Mouse (Mus musculus) heart, embryonic 11.5 days (tissue): Measurements from ENCODE around the gene Atp1a3. TPM values are rescaled to one million over a fixed set of nuclear protein-coding genes. Genes with fewer than 3 reads are reported as not detected.

Experiments
- ATAC-seq: fragments of 200-750 bp; cut with Nextera tagmentation; replicated peaks from 2 replicates; pipeline ENCODE4 v1.8.0; 2017; ENCODE audit warnings: moderate library complexity; ENCODE audit not compliant: insufficient number of reproducible peaks, low FRiP score, low TSS enrichment
- H3K27ac ChIP-seq: fragments of 300-500 bp; sonication (generic); 2 replicates; pipeline ENCODE4 v1.5.1; 2014; ENCODE audit warnings: mild to moderate bottlenecking, low read depth, low read length
- H3K27me3 ChIP-seq: fragments of 300-500 bp; sonication (generic); 2 replicates; pipeline ENCODE4 v1.6.1; 2014; ENCODE audit warnings: mild to moderate bottlenecking, low read length, mixed read lengths; ENCODE audit not compliant: control insufficient read depth, insufficient read depth
- H3K36me3 ChIP-seq: fragments of 300-500 bp; sonication (generic); 2 replicates; pipeline ENCODE4 v1.6.1; 2014; ENCODE audit warnings: mild to moderate bottlenecking, low read length, moderate library complexity, mixed read lengths; ENCODE audit not compliant: control insufficient read depth, insufficient read depth
- H3K4me1 ChIP-seq: fragments of 300-500 bp; sonication (generic); 2 replicates; pipeline ENCODE4 v1.6.1; 2014; ENCODE audit warnings: low read length; ENCODE audit not compliant: control insufficient read depth, insufficient read depth
- H3K4me2 ChIP-seq: fragments of 300-500 bp; sonication (generic); 2 replicates; pipeline ENCODE4 v1.6.1; 2014; ENCODE audit warnings: mild to moderate bottlenecking, moderate library complexity
- H3K4me3 ChIP-seq: fragments of 300-500 bp; sonication (generic); 2 replicates; pipeline ENCODE4 v1.5.1; 2014; ENCODE audit warnings: low read depth, low read length
- H3K9ac ChIP-seq: fragments of 300-500 bp; sonication (generic); 2 replicates; pipeline ENCODE4 v1.6.1; 2014; ENCODE audit warnings: mild to moderate bottlenecking, low read depth, low read length, moderate library complexity
- H3K9me3 ChIP-seq: fragments of 300-500 bp; sonication (generic); replicated peaks from 2 replicates; pipeline ENCODE4 v1.6.1; 2016; ENCODE audit warnings: low read length; ENCODE audit not compliant: control insufficient read depth
- WGBS: fragments of 180-500 bp; shearing (Covaris S2); extraction: QIAGEN DNeasy Blood & Tissue Kit; methylation state at CpG from one replicate; pipeline ENCODE4 v1.1.7; 2014; ENCODE audit not compliant: insufficient replicate concordance; 5-methylcytosine and 5-hydroxymethylcytosine counted together
- polyA plus RNA-seq: library from polyadenylated mRNA; unstranded; fragments of >200 nt; fragmentation: Nextera tagmentation; extraction: Ambion mirVana; gene quantifications from 2 replicates; pipeline ENCODE4 v1.2.1, GENCODE M21; 2014

The Atp1a3 gene
- polyA plus RNA-seq, 1 experiment from 2014 or later, result 2.3 TPM

GRCm38 (mm10) chr7:25007609-25008374 lies 2.0 kb upstream of the Atp1a3 start:
- no peaks in the 10 kb centered on the region for H3K9me3 ChIP-seq
- H3K27me3 ChIP-seq, result peaks cover 95% of the 10 kb centered on the region
- H3K36me3 ChIP-seq, result no peaks in the 10 kb centered on the region
- peaks cover 29% of the 10 kb centered on the region for H3K4me1 ChIP-seq
- H3K4me3 ChIP-seq, result no peak overlapping the region
- H3K4me2 ChIP-seq, result no peak overlapping the region
- no peak overlapping the region for H3K27ac ChIP-seq
- no peak overlapping the region for H3K9ac ChIP-seq
- ATAC-seq, result no peak
- 27% methylated on average over 8 of the region's 8 CpGs for WGBS

GRCm38 (mm10) chr7:25006586-25007364 lies 1.0 kb upstream of the Atp1a3 start:
- WGBS, result 75% methylated on average over 12 of the region's 12 CpGs
- Histone ChIP-seq H3K4me3 (no peak overlapping the region), H3K27ac (no peak overlapping the region), H3K36me3 (no peaks in the 10 kb centered on the region), H3K9ac (no peak overlapping the region), H3K9me3 (no peaks in the 10 kb centered on the region), H3K4me1 (peaks cover 29% of the 10 kb centered on the region), H3K27me3 (peaks cover 87% of the 10 kb centered on the region), H3K4me2 (no peak overlapping the region)
- no peak for ATAC-seq

GRCm38 (mm10) chr7:25006171-25006570 lies 413 bp upstream of the Atp1a3 start:
- H3K27me3 ChIP-seq, result peaks cover 81% of the 10 kb centered on the region
- peak overlapping the region; percentile 45; the same call in 1 of the 2 replicates for H3K4me3 ChIP-seq
- 65% methylated on average over 3 of the region's 3 CpGs for WGBS
- no peaks in the 10 kb centered on the region for H3K36me3 ChIP-seq
- H3K9me3 ChIP-seq, result no peaks in the 10 kb centered on the region
- H3K4me1 ChIP-seq, result peaks cover 29% of the 10 kb centered on the region
- H3K27ac ChIP-seq, result no peak overlapping the region
- ATAC-seq, result no peak
- H3K9ac ChIP-seq, result no peak overlapping the region
- peak overlapping the region; percentile 65 for H3K4me2 ChIP-seq

GRCm38 (mm10) chr7:25004806-25005205 lies 952 bp downstream of the Atp1a3 start:
- Histone ChIP-seq H3K27ac (no peak overlapping the region), H3K4me2 (peak overlapping the region; percentile 65), H3K27me3 (peaks cover 67% of the 10 kb centered on the region), H3K4me1 (peaks cover 18% of the 10 kb centered on the region; the same call in 1 of the 2 replicates), H3K36me3 (no peaks in the 10 kb centered on the region), H3K9me3 (no peaks in the 10 kb centered on the region), H3K9ac (no peak overlapping the region), H3K4me3 (peak overlapping the region; percentile 45; the same call in 1 of the 2 replicates)
- ATAC-seq, result no peak
- WGBS, result 39% methylated on average over 7 of the region's 9 CpGs

- Histone ChIP-seq H3K4me3 (no peak overlapping the region), H3K4me2 (no peak overlapping the region), H3K9ac (no peak overlapping the region), H3K36me3 (no peaks in the 10 kb centered on the region), H3K27me3 (peaks cover 58% of the 10 kb centered on the region), H3K4me1 (peaks cover 12% of the 10 kb centered on the region; the same call in 1 of the 2 replicates), H3K9me3 (no peaks in the 10 kb centered on the region), H3K27ac (no peak overlapping the region)
- no peak for ATAC-seq
- WGBS, result 80% methylated on average over 8 of the region's 8 CpGs
Observed at GRCm38 (mm10) chr7:25003820-25004388, 1.9 kb downstream of the Atp1a3 start.

GRCm38 (mm10) chr7:25003291-25003690 lies 2.5 kb downstream of the Atp1a3 start:
- Histone ChIP-seq H3K9ac (no peak overlapping the region), H3K4me3 (no peak overlapping the region), H3K36me3 (no peaks in the 10 kb centered on the region), H3K27me3 (peaks cover 52% of the 10 kb centered on the region), H3K4me1 (peaks cover 9% of the 10 kb centered on the region; the same call in 1 of the 2 replicates), H3K27ac (no peak overlapping the region), H3K9me3 (no peaks in the 10 kb centered on the region), H3K4me2 (no peak overlapping the region)
- ATAC-seq, result no peak
- WGBS, result 41% methylated on average over 11 of the region's 11 CpGs

GRCm38 (mm10) chr7:25000711-25001110 lies 5.0 kb downstream of the Atp1a3 start:
- Histone ChIP-seq H3K36me3 (no peaks in the 10 kb centered on the region), H3K4me3 (no peak overlapping the region), H3K27me3 (peaks cover 26% of the 10 kb centered on the region), H3K4me1 (peaks cover 9% of the 10 kb centered on the region; the same call in 1 of the 2 replicates), H3K4me2 (no peak overlapping the region), H3K27ac (no peak overlapping the region), H3K9ac (no peak overlapping the region), H3K9me3 (no peaks in the 10 kb centered on the region)
- WGBS, result 59% methylated on average over 12 of the region's 12 CpGs
- no peak for ATAC-seq

GRCm38 (mm10) chr7:25000211-25000610 lies 5.5 kb downstream of the Atp1a3 start:
- 73% methylated on average over 7 of the region's 7 CpGs for WGBS

More at GRCm38 (mm10) chr7:25000211-25000610, 5.5 kb downstream of the Atp1a3 start:
- no peak overlapping the region for H3K27ac ChIP-seq
- H3K4me2 ChIP-seq, result no peak overlapping the region
- H3K9me3 ChIP-seq, result no peaks in the 10 kb centered on the region
- no peak overlapping the region for H3K4me3 ChIP-seq
- H3K4me1 ChIP-seq, result peaks cover 4% of the 10 kb centered on the region; the same call in 1 of the 2 replicates
- no peaks in the 10 kb centered on the region for H3K36me3 ChIP-seq
- H3K27me3 ChIP-seq, result peaks cover 21% of the 10 kb centered on the region
- no peak overlapping the region for H3K9ac ChIP-seq
- ATAC-seq, result no peak
